Mouse (Mus musculus) heart, embryonic 16.5 days (tissue): ENCODE measurements at regions not wholly inside any gene's neighbourhood (a gene's known extent, or its start where the extent isn't known, plus 50 kb on each side); places are given as distances from the start of the nearest gene placed in this dataset.
A peak's percentile ranks its signal among the peaks of the same experiment; 100 is the strongest.

Experiments used
- ATAC-seq: fragments of 200-750 bp; cut with Nextera tagmentation; replicated peaks from 2 replicates; pipeline ENCODE4 v1.8.0; 2017; ENCODE audit warnings: moderate number of reproducible peaks; ENCODE audit not compliant: insufficient read depth, low FRiP score; ENCODE audit errors: extremely low read depth
- H3K27ac ChIP-seq: fragments of 300-500 bp; sonication (generic); 2 replicates; pipeline ENCODE4 v1.5.1; 2014; ENCODE audit warnings: mild to moderate bottlenecking, low read length, control low read depth, moderate library complexity
- H3K27me3 ChIP-seq: fragments of 300-500 bp; sonication (generic); 2 replicates; pipeline ENCODE4 v1.6.1; 2014; ENCODE audit warnings: low read length, mixed read lengths; ENCODE audit not compliant: control insufficient read depth, insufficient read depth
- H3K36me3 ChIP-seq: fragments of 300-500 bp; sonication (generic); 2 replicates; pipeline ENCODE4 v1.6.1; 2014; ENCODE audit not compliant: control insufficient read depth, insufficient read depth
- H3K4me1 ChIP-seq: fragments of 300-500 bp; sonication (generic); 2 replicates; pipeline ENCODE4 v1.6.1; 2014; ENCODE audit warnings: low read length, mixed read lengths; ENCODE audit not compliant: control insufficient read depth, insufficient read depth
- H3K4me2 ChIP-seq: fragments of 300-500 bp; sonication (generic); 2 replicates; pipeline ENCODE4 v1.6.1; 2014; ENCODE audit warnings: low read depth, mild to moderate bottlenecking, control low read depth, low read length
- H3K4me3 ChIP-seq: fragments of 300-500 bp; sonication (generic); 2 replicates; pipeline ENCODE4 v1.5.1; 2014; ENCODE audit warnings: mild to moderate bottlenecking, control low read depth, low read length
- H3K9ac ChIP-seq: fragments of 300-500 bp; sonication (generic); 2 replicates; pipeline ENCODE4 v1.6.1; 2014; ENCODE audit warnings: low read length, control low read depth
- H3K9me3 ChIP-seq: fragments of 300-500 bp; sonication (generic); replicated peaks from 2 replicates; pipeline ENCODE4 v1.6.1; 2016; ENCODE audit warnings: low read length; ENCODE audit not compliant: control insufficient read depth
- WGBS: fragments of 180-500 bp; shearing (Covaris S2); extraction: QIAGEN DNeasy Blood & Tissue Kit; methylation state at CpG from one replicate; pipeline ENCODE4 v1.1.7; 2014; 5-methylcytosine and 5-hydroxymethylcytosine counted together

- H3K27ac ChIP-seq = peak overlapping the region; percentile 39
- H3K4me3 ChIP-seq = peak overlapping the region; percentile 38
- 0 out of 2 replicates have a peak, but pooled peaks have one; percentile 35 for ATAC-seq
- peak overlapping the region; percentile 51 for H3K9ac ChIP-seq
- H3K27me3 ChIP-seq = peaks cover 2% of the 10 kb centered on the region
- peak overlapping the region; percentile 60 for H3K4me2 ChIP-seq
- peaks cover 21% of the 10 kb centered on the region for H3K4me1 ChIP-seq
- no peaks in the 10 kb centered on the region for H3K36me3 ChIP-seq
- WGBS = 14% methylated on average over 10 of the region's 10 CpGs
- H3K9me3 ChIP-seq = no peaks in the 10 kb centered on the region
Observed at GRCm38 (mm10) chr5:118465991-118466750, 94.3 kb upstream of the Med13l start.

GRCm38 (mm10) chr5:118468739-118469138, 91.7 kb upstream of the Med13l start:
- no peaks in the 10 kb centered on the region for H3K9me3 ChIP-seq
- H3K4me1 ChIP-seq = peaks cover 30% of the 10 kb centered on the region
- no peak for ATAC-seq
- no peak overlapping the region for H3K4me2 ChIP-seq
- WGBS = 51% methylated on average over 4 of the region's 4 CpGs
- H3K4me3 ChIP-seq = no peak overlapping the region
- H3K9ac ChIP-seq = no peak overlapping the region
- no peak overlapping the region for H3K27ac ChIP-seq
- no peaks in the 10 kb centered on the region for H3K36me3 ChIP-seq
- peaks cover 2% of the 10 kb centered on the region for H3K27me3 ChIP-seq

DNA sequence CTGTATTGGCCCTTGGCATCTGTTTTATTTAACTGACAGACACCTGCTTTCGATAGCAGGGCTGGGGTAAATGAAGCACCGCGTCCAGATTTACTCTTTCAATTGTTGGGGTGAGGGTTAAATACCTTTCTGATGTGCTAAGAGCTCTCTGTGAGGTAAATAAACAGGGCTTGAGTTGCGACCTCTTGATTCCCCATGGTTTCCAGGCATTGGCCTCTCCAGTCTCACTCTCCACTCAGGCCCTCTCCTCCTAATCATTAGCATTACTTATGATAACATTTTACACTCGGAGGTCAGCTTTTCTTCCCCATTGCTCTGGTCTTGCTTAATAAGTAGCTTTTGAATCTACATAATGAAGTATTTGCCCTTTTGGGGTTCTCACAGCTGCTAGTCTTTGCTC, 88.9 kb upstream of the Med13l start:
- H3K36me3 ChIP-seq = no peaks in the 10 kb centered on the region
- no peaks in the 10 kb centered on the region for H3K27me3 ChIP-seq
- no peak overlapping the region for H3K4me3 ChIP-seq
- no peak overlapping the region for H3K9ac ChIP-seq
- no peak overlapping the region for H3K27ac ChIP-seq
- no peaks in the 10 kb centered on the region for H3K9me3 ChIP-seq
- peaks cover 17% of the 10 kb centered on the region for H3K4me1 ChIP-seq
- ATAC-seq = no peak
- H3K4me2 ChIP-seq = no peak overlapping the region
- WGBS = 42% methylated on average over 5 of the region's 5 CpGs

DNA sequence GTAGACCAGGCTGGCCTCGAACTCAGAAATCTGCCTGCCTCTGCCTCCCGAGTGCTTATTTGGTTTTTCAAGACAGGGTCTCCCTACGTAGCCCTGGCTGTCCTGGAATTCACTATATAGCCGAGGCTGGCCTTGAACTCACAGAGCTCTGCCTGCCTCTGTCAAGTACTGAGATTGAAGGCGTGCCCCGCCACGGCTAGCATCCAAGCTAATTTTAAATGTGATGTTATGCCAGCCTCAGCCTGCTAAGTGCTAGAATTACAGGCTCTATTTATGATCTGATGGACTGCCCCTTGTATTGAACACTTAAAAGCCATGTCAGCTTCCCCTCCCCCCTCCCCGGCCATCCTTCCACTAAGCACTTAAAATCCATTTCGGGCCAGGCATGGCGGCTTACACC, 88.2 kb upstream of the Med13l start:
- no peaks in the 10 kb centered on the region for H3K9me3 ChIP-seq
- no peak overlapping the region for H3K9ac ChIP-seq
- no peaks in the 10 kb centered on the region for H3K36me3 ChIP-seq
- no peak overlapping the region for H3K27ac ChIP-seq
- no peaks in the 10 kb centered on the region for H3K27me3 ChIP-seq
- no peak overlapping the region for H3K4me2 ChIP-seq
- peaks cover 22% of the 10 kb centered on the region for H3K4me1 ChIP-seq
- no peak for ATAC-seq
- 75% methylated on average over 10 of the region's 10 CpGs for WGBS
- H3K4me3 ChIP-seq = no peak overlapping the region

DNA sequence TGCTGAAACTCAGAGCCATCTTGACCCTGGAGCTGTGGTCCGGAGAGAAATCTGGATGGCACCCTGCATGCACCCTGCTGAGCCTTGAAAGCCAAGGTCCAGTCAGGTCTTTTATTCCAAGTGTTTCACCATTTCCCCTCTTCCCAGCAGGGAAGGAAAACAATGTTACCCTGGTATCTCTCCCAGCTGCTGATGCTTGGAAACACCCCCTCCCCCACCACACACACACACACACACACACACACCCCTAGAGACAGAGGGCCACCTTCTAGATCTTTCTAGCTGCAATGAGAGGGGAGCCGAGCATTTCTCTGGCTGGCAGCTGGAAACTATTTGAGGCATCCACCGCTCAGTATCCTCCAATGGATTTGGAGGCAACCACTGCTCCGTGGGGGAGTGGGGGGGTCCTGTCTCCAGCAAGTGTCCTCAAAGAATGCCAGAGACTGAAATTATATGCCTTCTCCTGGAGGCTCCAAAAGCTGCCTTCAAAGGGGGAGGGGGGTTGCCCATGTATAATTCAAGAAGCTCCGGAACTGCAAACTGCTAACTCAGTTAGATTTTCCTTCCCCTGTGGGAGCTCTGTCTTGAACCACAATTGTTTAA, 87.2 kb upstream of the Med13l start:
- Histone ChIP-seq H3K4me2 (no peak overlapping the region), H3K4me1 (peaks cover 31% of the 10 kb centered on the region), H3K9ac (no peak overlapping the region), H3K27ac (no peak overlapping the region), H3K36me3 (no peaks in the 10 kb centered on the region), H3K27me3 (no peaks in the 10 kb centered on the region), H3K9me3 (no peaks in the 10 kb centered on the region), H3K4me3 (no peak overlapping the region)
- ATAC-seq = no peak
- 28% methylated on average over 5 of the region's 5 CpGs for WGBS

DNA sequence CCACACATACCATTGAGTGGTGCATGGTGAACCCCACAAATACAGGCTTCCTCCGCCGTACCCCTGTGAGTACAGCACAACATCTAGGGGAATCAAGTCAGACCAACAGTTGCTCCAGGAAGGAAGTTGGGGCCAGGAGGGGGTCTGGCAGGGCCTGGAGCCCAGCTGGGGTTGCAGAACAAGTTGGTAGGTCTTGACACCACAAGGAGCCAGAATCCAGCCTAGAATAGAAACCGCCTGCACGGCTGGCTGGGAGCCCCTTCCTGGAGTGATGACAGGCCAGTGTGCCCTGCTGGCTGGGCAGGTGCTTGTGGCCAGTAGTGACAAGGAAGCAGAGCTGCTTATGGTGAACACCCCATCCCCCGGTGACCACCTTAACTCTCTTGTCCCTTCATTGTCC, 83.9 kb upstream of the Med13l start:
- Histone ChIP-seq H3K27me3 (no peaks in the 10 kb centered on the region), H3K4me1 (peaks cover 34% of the 10 kb centered on the region), H3K36me3 (no peaks in the 10 kb centered on the region), H3K4me2 (0 out of 2 replicates have a peak overlapping the region, but pooled peaks have one; percentile 15), H3K9ac (no peak overlapping the region), H3K27ac (peak overlapping the region; percentile 31; the same call in 1 of the 2 replicates), H3K4me3 (no peak overlapping the region), H3K9me3 (no peaks in the 10 kb centered on the region)
- WGBS = 42% methylated on average over 5 of the region's 5 CpGs
- peak; percentile 30; the same call in 1 of the 2 replicates for ATAC-seq

DNA sequence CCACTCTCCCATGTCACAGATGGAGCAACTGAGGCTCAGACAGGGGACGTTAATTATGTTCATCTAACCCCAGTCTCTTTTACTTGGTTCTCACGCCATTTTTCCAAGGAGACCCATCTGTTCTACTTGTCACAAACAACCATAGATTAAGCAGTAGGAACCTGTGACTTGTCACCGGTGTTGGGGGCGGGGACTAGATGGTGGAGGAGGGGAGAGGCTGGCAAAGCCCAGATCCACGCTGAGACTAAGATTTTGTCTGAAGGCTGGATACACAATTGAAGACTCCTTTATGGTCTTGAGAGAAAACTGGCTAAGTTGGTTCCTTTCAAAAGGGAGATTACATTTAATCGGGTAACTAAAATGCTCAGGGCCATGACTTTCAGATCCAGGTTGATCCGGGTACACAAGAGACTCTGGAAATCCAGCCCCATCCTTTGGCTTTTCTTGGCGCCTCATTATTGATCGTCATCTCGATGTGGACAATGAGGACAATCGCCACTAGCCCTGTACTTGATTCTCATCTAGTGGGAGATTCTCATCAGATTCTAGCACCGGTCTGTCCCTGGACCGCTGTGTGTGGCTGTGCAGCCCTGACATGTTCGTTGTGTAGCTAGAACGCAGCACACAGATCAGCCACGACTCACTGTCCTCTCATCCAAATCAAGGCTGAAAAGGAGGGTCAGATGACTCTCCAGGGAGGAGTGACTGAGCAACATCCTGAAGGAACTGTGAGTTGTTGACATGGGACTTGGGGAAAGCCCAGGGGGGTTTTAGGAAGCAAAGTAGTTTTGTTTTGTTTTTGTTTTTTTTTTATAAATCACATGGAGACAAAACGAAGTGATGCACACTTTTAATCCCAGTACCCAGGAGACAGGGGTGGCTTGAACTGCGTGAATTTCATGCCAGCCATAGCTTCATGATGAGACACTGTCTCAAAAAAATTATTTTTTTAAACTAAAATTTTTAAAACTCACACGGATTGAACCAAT, 83.1 kb upstream of the Med13l start:
- peak overlapping the region; percentile 70 for H3K4me2 ChIP-seq
- no peak for ATAC-seq
- WGBS = 47% methylated on average over 19 of the region's 19 CpGs
- peak overlapping the region; percentile 41 for H3K4me3 ChIP-seq
- no peaks in the 10 kb centered on the region for H3K36me3 ChIP-seq
- H3K27me3 ChIP-seq = no peaks in the 10 kb centered on the region
- 0 out of 2 replicates have a peak overlapping the region, but pooled peaks have one; percentile 29 for H3K27ac ChIP-seq
- peak overlapping the region; percentile 59 for H3K9ac ChIP-seq
- peaks cover 34% of the 10 kb centered on the region for H3K4me1 ChIP-seq
- H3K9me3 ChIP-seq = no peaks in the 10 kb centered on the region

- Histone ChIP-seq H3K27ac (peak overlapping the region; percentile 64), H3K9ac (peak overlapping the region; percentile 59), H3K4me3 (peak overlapping the region; percentile 41), H3K4me2 (peak overlapping the region; percentile 70), H3K4me1 (peaks cover 33% of the 10 kb centered on the region), H3K27me3 (no peaks in the 10 kb centered on the region), H3K36me3 (no peaks in the 10 kb centered on the region), H3K9me3 (no peaks in the 10 kb centered on the region)
- ATAC-seq = peak; percentile 80
- 8% methylated on average over 15 of the region's 15 CpGs for WGBS
Observed at GRCm38 (mm10) chr5:118478120-118478768, 82.2 kb upstream of the Med13l start.
